Mouse (Mus musculus): Measurements from ENCODE around the gene Zfp341. TPM values are rescaled to one million over a fixed set of nuclear protein-coding genes. Genes with fewer than 3 reads are reported as not detected.

The Zfp341 gene
- total and polyA plus RNA-seq, 3 experiments, result 2.0 to 6.3 TPM; not detected in 1

DNA sequence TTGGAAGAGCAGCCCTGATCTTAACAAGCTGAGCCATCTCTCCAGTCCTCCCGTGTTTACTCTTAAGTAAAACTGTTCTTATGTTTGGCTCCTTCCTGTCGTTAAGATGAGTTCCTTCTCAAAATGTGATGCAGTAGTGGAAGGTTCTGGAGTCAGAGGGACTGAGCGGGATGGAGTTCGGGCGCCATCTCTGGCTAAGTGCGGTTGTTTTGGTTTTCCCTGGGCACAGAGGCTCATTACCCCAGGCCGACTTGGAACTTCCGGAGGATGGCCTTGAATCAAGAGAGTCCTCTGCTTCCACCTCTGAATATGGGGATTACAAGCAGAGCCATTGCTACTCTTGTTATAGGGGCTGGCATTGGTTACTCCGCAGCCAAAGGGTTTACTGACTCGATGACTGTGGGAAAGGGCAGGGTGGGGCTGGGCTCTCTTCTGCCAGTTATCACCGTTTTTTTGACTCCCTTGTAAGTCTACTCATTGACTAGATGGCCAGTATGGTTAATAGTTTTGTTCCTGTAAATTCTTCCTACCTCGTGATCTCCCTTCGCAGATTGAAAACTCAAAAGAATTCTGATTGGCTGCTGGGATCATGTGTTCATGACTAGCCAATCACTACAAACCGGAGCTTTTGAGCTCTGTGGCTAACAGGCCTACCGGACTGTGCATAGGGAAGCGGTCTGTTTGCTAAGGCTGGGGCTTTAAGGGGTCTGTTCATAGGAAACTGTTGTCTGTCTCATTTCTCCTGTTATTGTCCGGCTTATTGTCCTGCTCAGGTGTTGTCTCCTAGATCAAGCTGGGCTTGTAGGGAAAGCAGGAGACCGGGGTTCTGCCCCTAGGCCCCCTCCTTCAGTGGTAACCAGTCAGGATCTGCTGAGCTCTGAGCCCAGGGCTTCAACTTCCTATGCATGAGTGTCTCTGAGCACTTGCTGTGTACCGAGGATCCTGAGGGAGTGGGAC, 63.8 kb downstream of the Zfp341 start (continued):
- TF ChIP-seq MEF2A (IDR thresholded peaks at IDR 0.05; ENCODE audit: extremely low read depth, insufficient replicate concordance, low read depth, low read length, poor library complexity, severe bottlenecking) (no peak), RCOR1 (IDR thresholded peaks at IDR 0.05; ENCODE audit: low read depth, low read length) (no peak), TBP (IDR thresholded peaks at IDR 0.05; ENCODE audit: low read depth, low read length) (peak; percentile 85), ETS1 (IDR thresholded peaks at IDR 0.05; ENCODE audit: low read depth, low read length) (0 out of 2 replicates have a peak, but pooled peaks have one; percentile 12), HCFC1 (IDR thresholded peaks at IDR 0.05; ENCODE audit: low read depth, low read length) (peak; percentile 35), TCF12 (IDR thresholded peaks at IDR 0.05; ENCODE audit: low read depth, low read length) (no peak; the same call in 1 of the 2 replicates), RAD21 (IDR thresholded peaks at IDR 0.05; ENCODE audit: low read depth, low read length) (peak; percentile 13), ZNF384 (IDR thresholded peaks at IDR 0.05; ENCODE audit: low read depth, low read length) (peak; percentile 53), TAL1 (IDR thresholded peaks at IDR 0.05; ENCODE audit: low read length) (peak; percentile 60), CTCF (IDR thresholded peaks at IDR 0.05 in 2 of 3, conservative IDR thresholded peaks at IDR 0.05 in 1 of 3; ENCODE audit: control insufficient read depth in 1 of 3, insufficient read depth in 1 of 3, low read depth in 2 of 3, low read length in 3 of 3, poor library complexity in 1 of 3, severe bottlenecking in 1 of 3) (peak in 2 of 3 experiments; percentile 24 to 32; a peak in 2 of 6 replicates), EP300 (IDR thresholded peaks at IDR 0.05; ENCODE audit: low read depth in 1 of 2, low read length in 2 of 2) (peak in 1 of 2 experiments; percentile 54; a peak in 3 of 4 replicates), CHD2 (IDR thresholded peaks at IDR 0.05; ENCODE audit: low read length) (peak; percentile 19; the same call in 1 of the 2 replicates), MYB (IDR thresholded peaks at IDR 0.05; ENCODE audit: low read depth, low read length) (peak; percentile 34; the same call in 1 of the 2 replicates), MAFK (IDR thresholded peaks at IDR 0.05; ENCODE audit: borderline replicate concordance, low read depth, low read length) (no peak), GABPA (IDR thresholded peaks at IDR 0.05; ENCODE audit: low read depth, low read length) (no peak)

DNA sequence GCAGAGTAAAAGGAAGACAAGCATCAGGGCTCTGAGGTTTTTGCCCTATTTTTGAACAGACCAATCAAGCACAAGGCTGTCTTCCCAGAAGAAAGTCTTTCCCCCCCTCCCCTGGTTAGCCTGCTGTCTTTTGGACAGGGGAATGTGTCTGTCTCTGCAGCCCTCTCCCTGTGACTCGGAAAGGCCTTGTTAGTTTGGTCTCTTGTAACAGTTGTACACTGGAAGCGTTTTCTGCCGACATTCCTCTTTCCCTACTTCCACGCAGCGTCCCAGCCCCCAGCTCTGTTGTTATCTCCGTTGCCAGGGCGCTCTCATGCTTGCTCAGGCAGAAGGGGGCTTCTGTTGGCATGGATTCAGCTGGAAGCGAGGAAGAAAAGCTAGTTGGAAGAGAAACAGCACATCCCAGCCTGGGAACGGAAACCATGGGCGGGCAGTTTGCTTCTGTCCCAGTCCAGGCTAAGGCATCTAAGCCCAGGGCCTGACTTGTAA, 64.6 kb downstream of the Zfp341 start:
- peaks cover 25% of the 10 kb centered on the region for H3K79me2 ChIP-seq (ENCODE audit: control insufficient read depth, insufficient read depth, low read length, poor library complexity)
- H3K4me1 ChIP-seq (ENCODE audit: control insufficient read depth in 1 of 2, insufficient read depth in 2 of 2, low read length in 2 of 2), result peaks cover 6 to 11% of the 10 kb centered on the region in 2 experiments
- H3K9ac ChIP-seq (ENCODE audit: control insufficient read depth, low read depth, low read length, poor library complexity, severe bottlenecking), result peak overlapping the region; percentile 68
- peak overlapping the region; percentile 88 for H3K27ac ChIP-seq (ENCODE audit: control insufficient read depth, low read depth, low read length)
- no peaks in the 10 kb centered on the region for H3K27me3 ChIP-seq (ENCODE audit: control insufficient read depth in 1 of 2, insufficient read depth in 2 of 2, low read length in 2 of 2)
- H3K36me3 ChIP-seq (ENCODE audit: control insufficient read depth in 1 of 2, insufficient read depth in 2 of 2, low read length in 2 of 2), result peaks cover 0 to 23% of the 10 kb centered on the region in 2 experiments; a peak in 2 of 4 replicates
- TF ChIP-seq HCFC1 (IDR thresholded peaks at IDR 0.05; ENCODE audit: low read depth, low read length) (0 out of 2 replicates have a peak, but pooled peaks have one; percentile 25), ZMIZ1 (IDR thresholded peaks at IDR 0.05; ENCODE audit: low read depth, low read length) (no peak), SIN3A (IDR thresholded peaks at IDR 0.05; ENCODE audit: low read length) (peak; percentile 71), POLR2A (IDR thresholded peaks at IDR 0.05; ENCODE audit: control insufficient read depth in 1 of 2, insufficient read depth in 1 of 2, low read depth in 1 of 2, low read length in 2 of 2, poor library complexity in 1 of 2) (no peak), USF2 (IDR thresholded peaks at IDR 0.05; ENCODE audit: borderline replicate concordance in 1 of 2, insufficient read depth in 1 of 2, low read depth in 1 of 2, low read length in 2 of 2) (no peak), CTCF (IDR thresholded peaks at IDR 0.05 in 2 of 3, conservative IDR thresholded peaks at IDR 0.05 in 1 of 3; ENCODE audit: control insufficient read depth in 1 of 3, insufficient read depth in 1 of 3, low read depth in 2 of 3, low read length in 3 of 3, poor library complexity in 1 of 3, severe bottlenecking in 1 of 3) (no peak), MXI1 (IDR thresholded peaks at IDR 0.05; ENCODE audit: low read depth, low read length) (no peak), POLR2AphosphoS5 (IDR thresholded peaks at IDR 0.05; ENCODE audit: borderline replicate concordance, low read depth, low read length) (no peak), NRF1 (IDR thresholded peaks at IDR 0.05; ENCODE audit: insufficient read depth, low read depth, low read length, poor library complexity, severe bottlenecking) (no peak), USF1 (IDR thresholded peaks at IDR 0.05; ENCODE audit: low read depth, low read length) (no peak), EP300 (IDR thresholded peaks at IDR 0.05; ENCODE audit: low read depth in 1 of 2, low read length in 2 of 2) (peak; percentile 43 to 59), GATA1 (IDR thresholded peaks at IDR 0.05; ENCODE audit: low read depth, low read length) (peak; percentile 72), MEF2A (IDR thresholded peaks at IDR 0.05; ENCODE audit: extremely low read depth, insufficient replicate concordance, low read depth, low read length, poor library complexity, severe bottlenecking) (no peak), SMC3 (IDR thresholded peaks at IDR 0.05; ENCODE audit: low read depth, low read length) (no peak), TAL1 (IDR thresholded peaks at IDR 0.05; ENCODE audit: low read length) (peak; percentile 43), TCF12 (IDR thresholded peaks at IDR 0.05; ENCODE audit: low read depth, low read length) (0 out of 2 replicates have a peak, but pooled peaks have one; percentile 31), ELF1 (IDR thresholded peaks at IDR 0.05; ENCODE audit: low read depth, low read length) (no peak), CHD2 (IDR thresholded peaks at IDR 0.05; ENCODE audit: low read length) (no peak), MAZ (IDR thresholded peaks at IDR 0.05; ENCODE audit: low read depth, low read length) (0 out of 2 replicates have a peak, but pooled peaks have one; percentile 10), RAD21 (IDR thresholded peaks at IDR 0.05; ENCODE audit: low read depth, low read length) (no peak), ETS1 (IDR thresholded peaks at IDR 0.05; ENCODE audit: low read depth, low read length) (peak; percentile 29; the same call in 1 of the 2 replicates)
- no peaks in the 10 kb centered on the region for H3K9me3 ChIP-seq (replicated peaks; ENCODE audit: insufficient read depth, low read length)
- peak; percentile 83 for DNase-seq (ENCODE audit: low read depth, low spot score)
- peak overlapping the region; percentile 55 to 75 for H3K4me3 ChIP-seq (ENCODE audit: control insufficient read depth in 1 of 2, insufficient read depth in 1 of 2, low read depth in 2 of 2, low read length in 2 of 2)
